Mouse (Mus musculus) lung, embryonic 16.5 days (tissue): ENCODE measurements around the gene Rin3. TPM values are rescaled to one million over a fixed set of nuclear protein-coding genes. Genes with fewer than 3 reads are reported as not detected.

ENCODE experiments used
- ATAC-seq: fragments of 200-750 bp; cut with Nextera tagmentation; 2 replicates; pipeline ENCODE4 v1.8.0; 2017; ENCODE audit warnings: low read depth, mild to moderate bottlenecking, moderate library complexity
- H3K27ac ChIP-seq: fragments of 300-500 bp; sonication (generic); 2 replicates; pipeline ENCODE4 v1.5.1; 2014; ENCODE audit warnings: mild to moderate bottlenecking, control low read depth, low read length
- H3K27me3 ChIP-seq: fragments of 300-500 bp; sonication (generic); 2 replicates; pipeline ENCODE4 v1.6.1; 2014; ENCODE audit warnings: low read depth, low read length, mixed read lengths; ENCODE audit not compliant: control insufficient read depth, insufficient read depth
- H3K36me3 ChIP-seq: fragments of 300-500 bp; sonication (generic); 2 replicates; pipeline ENCODE4 v1.6.1; 2014; ENCODE audit warnings: low read length; ENCODE audit not compliant: control insufficient read depth, insufficient read depth
- H3K4me1 ChIP-seq: fragments of 300-500 bp; sonication (generic); replicated peaks from 2 replicates; pipeline ENCODE4 v1.6.1; 2014; ENCODE audit warnings: low read length, mixed read lengths; ENCODE audit not compliant: control insufficient read depth, insufficient read depth
- H3K4me2 ChIP-seq: fragments of 300-500 bp; sonication (generic); 2 replicates; pipeline ENCODE4 v1.6.1; 2014; ENCODE audit warnings: low read depth, low read length, control low read depth
- H3K4me3 ChIP-seq: fragments of 300-500 bp; sonication (generic); 2 replicates; pipeline ENCODE4 v1.5.1; 2014; ENCODE audit warnings: mild to moderate bottlenecking, low read length, control low read depth
- H3K9ac ChIP-seq: fragments of 300-500 bp; sonication (generic); 2 replicates; pipeline ENCODE4 v1.6.1; 2014; ENCODE audit warnings: low read length, control low read depth
- H3K9me3 ChIP-seq: fragments of 300-500 bp; sonication (generic); 2 replicates; pipeline ENCODE4 v1.6.1; 2016; ENCODE audit warnings: low read length; ENCODE audit not compliant: control insufficient read depth
- WGBS: fragments of 180-500 bp; shearing (Covaris S2); extraction: QIAGEN DNeasy Blood & Tissue Kit; methylation state at CpG from one replicate; pipeline ENCODE4 v1.1.7; 2014; 5-methylcytosine and 5-hydroxymethylcytosine counted together
- polyA plus RNA-seq: library from polyadenylated mRNA; unstranded; fragments of >200 nt; fragmentation: Nextera tagmentation; extraction: Ambion mirVana; gene quantifications from 2 replicates; pipeline ENCODE4 v1.2.1, GENCODE M21; 2015

Gene Rin3
- polyA plus RNA-seq, 1 experiment from 2014 or later, result 16.7 TPM

- Histone ChIP-seq H3K27me3 (no peaks in the 10 kb centered on the region), H3K36me3 (peaks cover 24% of the 10 kb centered on the region), H3K4me2 (no peak overlapping the region), H3K9me3 (no peaks in the 10 kb centered on the region), H3K4me1 (no peaks in the 10 kb centered on the region), H3K27ac (no peak overlapping the region), H3K4me3 (no peak overlapping the region), H3K9ac (no peak overlapping the region)
- no peak for ATAC-seq
- 78% methylated on average over 10 of the region's 10 CpGs for WGBS
Observed at GRCm38 (mm10) chr12:102361189-102362161, 78.6 kb downstream of the Rin3 start.

DNA sequence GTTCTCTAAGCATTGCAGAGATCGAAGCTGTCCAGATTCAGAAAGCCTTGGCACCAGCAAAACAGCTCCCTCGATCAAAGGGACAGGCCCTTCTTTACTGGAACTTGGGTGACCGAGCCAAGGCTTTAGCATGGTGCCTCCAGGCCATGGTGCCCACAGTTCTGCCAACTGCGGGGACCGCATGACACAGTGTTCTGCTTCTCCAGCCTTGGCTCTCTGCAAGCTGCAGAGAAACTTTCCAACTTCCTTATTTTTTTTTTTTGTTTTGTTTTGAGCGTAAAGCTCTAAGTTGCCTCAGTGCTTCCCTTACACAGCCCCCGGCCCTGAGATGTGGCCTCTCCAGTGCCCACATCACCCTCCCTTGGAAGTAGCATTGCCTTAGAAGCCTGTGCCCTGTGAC is 82.2 kb downstream of the Rin3 start:
- peaks cover 24% of the 10 kb centered on the region for H3K36me3 ChIP-seq
- no peak overlapping the region for H3K27ac ChIP-seq
- H3K4me2 ChIP-seq, result no peak overlapping the region
- H3K4me1 ChIP-seq, result peaks cover 8% of the 10 kb centered on the region
- H3K9me3 ChIP-seq, result no peaks in the 10 kb centered on the region
- ATAC-seq, result no peak
- WGBS, result 88% methylated on average over 7 of the region's 7 CpGs
- H3K27me3 ChIP-seq, result no peaks in the 10 kb centered on the region
- H3K4me3 ChIP-seq, result no peak overlapping the region
- H3K9ac ChIP-seq, result no peak overlapping the region

GRCm38 (mm10) chr12:102366126-102366816 is 83.4 kb downstream of the Rin3 start:
- no peak overlapping the region for H3K4me2 ChIP-seq
- H3K9ac ChIP-seq, result no peak overlapping the region
- H3K27me3 ChIP-seq, result no peaks in the 10 kb centered on the region
- no peak overlapping the region for H3K27ac ChIP-seq
- WGBS, result 87% methylated on average over 9 of the region's 9 CpGs
- peaks cover 8% of the 10 kb centered on the region for H3K4me1 ChIP-seq
- H3K9me3 ChIP-seq, result no peaks in the 10 kb centered on the region
- ATAC-seq, result no peak
- H3K4me3 ChIP-seq, result no peak overlapping the region
- peaks cover 15% of the 10 kb centered on the region for H3K36me3 ChIP-seq

- Histone ChIP-seq H3K4me1 (peaks cover 8% of the 10 kb centered on the region), H3K4me2 (no peak overlapping the region), H3K36me3 (peaks cover 10% of the 10 kb centered on the region), H3K9me3 (no peaks in the 10 kb centered on the region), H3K9ac (no peak overlapping the region), H3K4me3 (no peak overlapping the region), H3K27me3 (no peaks in the 10 kb centered on the region), H3K27ac (no peak overlapping the region)
- no peak for ATAC-seq
- WGBS, result 83% methylated on average over 3 of the region's 3 CpGs
Observed at GRCm38 (mm10) chr12:102367075-102367474, 84.2 kb downstream of the Rin3 start.

DNA sequence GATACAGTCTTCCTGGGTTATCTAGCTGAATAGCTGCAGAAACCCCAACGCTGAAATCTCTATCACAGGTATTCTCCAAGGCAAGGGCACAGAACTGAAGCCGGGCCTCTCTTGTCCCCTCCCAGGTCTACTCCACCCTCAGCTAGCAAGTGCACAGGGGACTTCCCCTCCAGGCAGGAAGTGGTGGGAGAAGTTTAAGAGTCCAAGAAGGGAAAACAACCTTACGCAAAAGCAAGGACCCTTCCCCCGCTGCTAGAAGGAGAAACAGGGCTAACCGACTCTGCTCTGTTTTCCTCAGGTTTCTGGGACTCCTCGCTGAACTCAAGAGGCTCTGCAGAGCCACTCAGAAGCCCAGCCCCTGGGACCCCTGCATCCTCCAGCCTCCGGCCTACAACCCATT is 85.2 kb downstream of the Rin3 start:
- Histone ChIP-seq H3K4me2 (no peak overlapping the region), H3K4me3 (no peak overlapping the region), H3K27ac (no peak overlapping the region), H3K9ac (no peak overlapping the region), H3K27me3 (no peaks in the 10 kb centered on the region), H3K4me1 (peaks cover 8% of the 10 kb centered on the region), H3K36me3 (peaks cover 8% of the 10 kb centered on the region), H3K9me3 (no peaks in the 10 kb centered on the region)
- no peak for ATAC-seq
- WGBS, result 62% methylated on average over 7 of the region's 7 CpGs

DNA sequence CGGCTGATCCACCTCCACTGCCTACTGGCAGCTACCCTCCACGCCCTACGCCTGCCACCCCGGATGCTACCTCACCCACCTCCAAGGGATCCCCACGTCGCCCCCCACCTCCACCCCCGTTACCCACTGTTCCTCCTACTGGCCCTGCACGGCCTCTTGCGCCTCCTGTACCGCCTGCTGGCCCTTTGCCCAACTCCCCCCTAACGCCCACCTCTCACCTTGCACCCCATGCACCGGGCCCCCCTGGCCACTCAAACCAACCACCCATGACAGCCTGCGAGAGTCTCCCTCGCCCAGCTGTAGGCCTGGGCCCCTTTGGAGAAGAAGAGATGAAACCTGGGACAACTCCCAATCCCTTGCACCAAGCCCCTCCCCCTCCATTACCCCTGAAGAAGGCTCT is 85.7 kb downstream of the Rin3 start:
- peaks cover 10% of the 10 kb centered on the region for H3K36me3 ChIP-seq
- H3K4me1 ChIP-seq, result peaks cover 8% of the 10 kb centered on the region
- H3K9me3 ChIP-seq, result no peaks in the 10 kb centered on the region
- WGBS, result 83% methylated on average over 14 of the region's 14 CpGs
- no peaks in the 10 kb centered on the region for H3K27me3 ChIP-seq
- H3K4me3 ChIP-seq, result no peak overlapping the region
- H3K4me2 ChIP-seq, result no peak overlapping the region
- peak; percentile 15; the same call in 1 of the 2 replicates for ATAC-seq
- no peak overlapping the region for H3K27ac ChIP-seq
- H3K9ac ChIP-seq, result no peak overlapping the region

GRCm38 (mm10) chr12:102369488-102370235 is 86.8 kb downstream of the Rin3 start:
- no peak overlapping the region for H3K27ac ChIP-seq
- no peaks in the 10 kb centered on the region for H3K9me3 ChIP-seq
- ATAC-seq, result no peak
- H3K4me3 ChIP-seq, result no peak overlapping the region
- peaks cover 14% of the 10 kb centered on the region for H3K36me3 ChIP-seq
- no peak overlapping the region for H3K9ac ChIP-seq
- peaks cover 8% of the 10 kb centered on the region for H3K4me1 ChIP-seq
- H3K27me3 ChIP-seq, result no peaks in the 10 kb centered on the region
- WGBS, result 57% methylated on average over 22 of the region's 22 CpGs
- no peak overlapping the region for H3K4me2 ChIP-seq

DNA sequence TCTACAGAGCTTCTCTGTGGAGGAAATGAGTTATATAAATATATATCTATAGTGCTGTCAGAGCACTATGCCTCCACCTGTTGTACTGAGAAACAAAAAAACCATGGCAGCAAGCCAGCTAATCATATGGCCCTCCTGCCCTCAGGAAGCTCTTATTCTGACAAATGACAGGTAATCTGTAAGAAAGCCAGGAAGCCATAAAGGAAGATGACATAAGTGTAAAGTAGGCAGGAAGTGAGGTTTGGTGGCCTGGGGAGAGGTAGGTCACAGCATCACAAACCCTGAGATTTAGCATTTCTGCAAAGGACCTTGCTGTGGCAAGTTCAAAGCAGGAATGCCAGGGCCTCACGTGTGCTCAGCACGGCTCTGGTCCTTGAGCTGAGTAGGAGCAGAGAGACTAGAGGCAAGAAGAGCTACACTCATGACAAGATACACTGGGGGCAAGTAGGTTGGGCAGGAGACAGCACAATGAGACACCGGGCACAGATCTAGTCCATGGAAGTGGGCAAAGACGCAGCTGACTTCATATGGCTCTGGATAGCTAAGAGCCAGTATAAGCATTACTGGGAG is 88.2 kb downstream of the Rin3 start:
- peaks cover 8% of the 10 kb centered on the region for H3K4me1 ChIP-seq
- H3K9ac ChIP-seq, result no peak overlapping the region
- WGBS, result 66% methylated on average over 4 of the region's 4 CpGs
- H3K9me3 ChIP-seq, result no peaks in the 10 kb centered on the region
- H3K36me3 ChIP-seq, result peaks cover 15% of the 10 kb centered on the region
- H3K27me3 ChIP-seq, result no peaks in the 10 kb centered on the region
- H3K27ac ChIP-seq, result no peak overlapping the region
- no peak overlapping the region for H3K4me2 ChIP-seq
- H3K4me3 ChIP-seq, result no peak overlapping the region
- ATAC-seq, result no peak
